Comparison of ENCODE assay signal across 8 mouse cellular contexts in genomic region chr11:43653051-43653475, GRCm38 (mm10). TPM values are rescaled to one million over a fixed set of nuclear protein-coding genes. Genes with fewer than 3 reads are reported as not detected.
A peak's percentile ranks its signal among the peaks of the same experiment; 100 is the strongest.
DNase-seq lines count a peak whose midpoint lies in the region; ATAC-seq and TF ChIP-seq lines count a peak whose summit lies in the region.

No protein-coding gene starts in this region.

- no peak overlapping the region for H3K27ac ChIP-seq in thymus, adult 2 months (ENCODE audit: control insufficient read depth, insufficient read depth, low read length)
- H3K27ac ChIP-seq in hindbrain, embryonic 12.5 days = peak overlapping the region; percentile 48; the same call in 1 of the 2 replicates
- H3K27ac ChIP-seq in stomach, embryonic 16.5 days (ENCODE audit: low read length) = peak overlapping the region; percentile 39; the same call in 1 of the 2 replicates

- no peaks in the 10 kb centered on the region for H3K27me3 ChIP-seq in thymus, adult 2 months (ENCODE audit: control insufficient read depth, insufficient read depth, low read length)
- no peaks in the 10 kb centered on the region for H3K27me3 ChIP-seq in hindbrain, embryonic 12.5 days
- no peaks in the 10 kb centered on the region for H3K27me3 ChIP-seq in stomach, embryonic 16.5 days (ENCODE audit: control insufficient read depth, insufficient read depth, low read length)

- H3K4me2 ChIP-seq in hindbrain, embryonic 12.5 days (replicated peaks) = no peak overlapping the region
- no peak overlapping the region for H3K4me2 ChIP-seq in stomach, embryonic 16.5 days (ENCODE audit: low read depth, low read length)

- no peak overlapping the region for H3K4me3 ChIP-seq in thymus, adult 2 months (ENCODE audit: control insufficient read depth, insufficient read depth, low read length)
- no peak overlapping the region for H3K4me3 ChIP-seq in hindbrain, embryonic 12.5 days
- no peak overlapping the region for H3K4me3 ChIP-seq in stomach, embryonic 16.5 days (replicated peaks; ENCODE audit: low read length)

- H3K36me3 ChIP-seq in thymus, adult 2 months (ENCODE audit: control insufficient read depth, insufficient read depth, low read length) = no peaks in the 10 kb centered on the region
- no peaks in the 10 kb centered on the region for H3K36me3 ChIP-seq in hindbrain, embryonic 12.5 days
- H3K36me3 ChIP-seq in stomach, embryonic 16.5 days (ENCODE audit: control insufficient read depth, insufficient read depth, low read length) = no peaks in the 10 kb centered on the region

- TF ChIP-seq POLR2A in thymus, adult 2 months (IDR thresholded peaks at IDR 0.05; ENCODE audit: control insufficient read depth, extremely low read depth, insufficient read depth, low read length, poor library complexity) = no peak

- peak; percentile 4 for DNase-seq in thymus, adult 2 months
- no peak for DNase-seq in thymus, postnatal 0 days (ENCODE audit: low spot score)
- peak; percentile 25 for DNase-seq in lung, postnatal 10 days
- no peak for DNase-seq in cerebellum, adult 18-20 months
- DNase-seq in gastrocnemius, adult 18-20 months (ENCODE audit: low spot score) = no peak

- H3K9ac ChIP-seq in hindbrain, embryonic 12.5 days = 0 out of 2 replicates have a peak overlapping the region, but pooled peaks have one; percentile 23
- H3K9ac ChIP-seq in stomach, embryonic 16.5 days (ENCODE audit: low read length) = peak overlapping the region; percentile 3; the same call in 1 of the 2 replicates

- ATAC-seq in hindbrain, embryonic 12.5 days (ENCODE audit: low FRiP score) = peak; percentile 68
- peak; percentile 88; the same call in 1 of the 2 replicates for ATAC-seq in stomach, embryonic 16.5 days (ENCODE audit: insufficient read depth, low FRiP score)
- no peak for ATAC-seq in CD4-positive, CD25-positive, alpha-beta regulatory T cell, adult 4 months

- WGBS in thymus, adult 2 months = 39% methylated on average over 14 of the region's 14 CpGs
- WGBS in hindbrain, embryonic 12.5 days = 34% methylated on average over 14 of the region's 14 CpGs
- 33% methylated on average over 14 of the region's 14 CpGs for WGBS in stomach, embryonic 16.5 days

- TF ChIP-seq CTCF in thymus, adult 2 months (IDR thresholded peaks at IDR 0.05; ENCODE audit: borderline replicate concordance, control insufficient read depth, extremely low read depth, insufficient read depth, low read length, poor library complexity) = no peak

- peaks cover 4% of the 10 kb centered on the region; the same call in 1 of the 2 replicates for H3K4me1 ChIP-seq in thymus, adult 2 months (replicated peaks; ENCODE audit: control insufficient read depth, insufficient read depth, low read length)
- H3K4me1 ChIP-seq in hindbrain, embryonic 12.5 days = peaks cover 5% of the 10 kb centered on the region
- H3K4me1 ChIP-seq in stomach, embryonic 16.5 days (ENCODE audit: control insufficient read depth, insufficient read depth, low read length) = 0 out of 2 replicates have a peak, but pooled peaks cover 6% of the 10 kb centered on the region

- H3K9me3 ChIP-seq in hindbrain, embryonic 12.5 days (replicated peaks) = no peaks in the 10 kb centered on the region
- no peaks in the 10 kb centered on the region; the same call in 1 of the 2 replicates for H3K9me3 ChIP-seq in stomach, embryonic 16.5 days (replicated peaks; ENCODE audit: control insufficient read depth, low read length)

RNA-seq across cellular contexts. Expression of gene Pwwp2a, which starts 28.7 kb away (rescaled TPM):
- polyA plus RNA-seq in thymus, adult 2 months (2012; rRNA removed) = 35.0 and 40.9 TPM in 2 replicates
- polyA plus RNA-seq in thymus, postnatal 0 days (2015; fragmentation: Nextera tagmentation; extraction: Ambion mirVana) = 21.9 and 28.8 TPM in 2 replicates
- 50.1 and 51.0 TPM in 2 replicates for polyA plus RNA-seq in hindbrain, embryonic 12.5 days (2016; fragmentation: Nextera tagmentation; extraction: Ambion mirVana)
- polyA plus RNA-seq in stomach, embryonic 16.5 days (2015; fragmentation: Nextera tagmentation; extraction: Ambion mirVana) = 9.4 and 11.9 TPM in 2 replicates
- total RNA-seq in gastrocnemius, adult 18-20 months (2021) = 10 to 100 TPM; 12.6 to 14.1 TPM
- 10 to 100 TPM; 23.8 to 34.8 TPM for polyA plus RNA-seq in CD4-positive, CD25-positive, alpha-beta regulatory T cell, adult 4 months (2017; shearing (Covaris generic))

RNA-seq across cellular contexts. Expression of gene Fabp6, which starts 51.7 kb away (rescaled TPM):
- polyA plus RNA-seq in thymus, adult 2 months (2012; rRNA removed) = 1.4 and 1.6 TPM in 2 replicates
- 8.4 and 11.8 TPM in 2 replicates for polyA plus RNA-seq in thymus, postnatal 0 days (2015; fragmentation: Nextera tagmentation; extraction: Ambion mirVana)
- polyA plus RNA-seq in hindbrain, embryonic 12.5 days (2016; fragmentation: Nextera tagmentation; extraction: Ambion mirVana) = not detected in 2 replicates
- 3.1 and 3.2 TPM in 2 replicates for polyA plus RNA-seq in stomach, embryonic 16.5 days (2015; fragmentation: Nextera tagmentation; extraction: Ambion mirVana)
- not detected for total RNA-seq in gastrocnemius, adult 18-20 months (2021)
- polyA plus RNA-seq in CD4-positive, CD25-positive, alpha-beta regulatory T cell, adult 4 months (2017; shearing (Covaris generic)) = not detected

Comparison
In these comparisons a context has a peak if more than half of its experiments do, and no peak if none do; other contexts are left out.
1. DNase-seq: peak in thymus, adult 2 months (single experiment) and lung, postnatal 10 days (single experiment); none in thymus, postnatal 0 days (single experiment), cerebellum, adult 18-20 months (0 of 2) and gastrocnemius, adult 18-20 months (single experiment).